ENCODE assay signal across 17 mouse cellular contexts in the genomic region with DNA sequence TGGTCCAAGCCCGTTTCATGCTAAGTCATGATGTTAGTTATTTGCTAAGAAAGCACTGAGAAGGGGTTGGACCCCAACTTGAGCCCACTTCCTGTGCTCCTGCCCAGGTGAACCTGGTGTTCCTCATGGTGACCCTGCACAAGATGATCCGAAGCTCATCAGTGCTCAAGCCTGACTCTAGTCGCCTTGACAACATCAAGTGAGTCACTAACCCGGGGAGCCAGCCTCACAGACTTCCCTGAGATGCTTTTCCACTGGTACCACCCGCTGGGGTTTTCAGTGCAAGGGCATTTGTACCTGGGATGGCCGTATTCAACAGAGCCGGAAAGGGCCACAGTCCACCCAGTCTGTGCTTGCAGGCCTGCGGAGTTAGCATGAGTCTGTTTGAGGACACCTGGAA.
"Had no signal": no experiment of that assay in that cellular context is flagged by ENCODE, and none has a peak within 500 bp of the region (broad histone marks: within the 10 kb centered on the region; RNA-seq: fewer than 3 reads in every experiment).

No protein-coding gene starts in this region.

- H3K27ac ChIP-seq: midbrain, embryonic 10.5 days; midbrain, embryonic 12.5 days; neural tube, embryonic 13.5 days; neural tube, embryonic 15.5 days had no signal

- H3K4me1 ChIP-seq: midbrain, embryonic 10.5 days; midbrain, embryonic 12.5 days; neural tube, embryonic 13.5 days; neural tube, embryonic 15.5 days had no signal

- H3K9me3 ChIP-seq: midbrain, embryonic 10.5 days; midbrain, embryonic 12.5 days; neural tube, embryonic 13.5 days; neural tube, embryonic 15.5 days had no signal

- H3K9ac ChIP-seq: lung, embryonic 14.5 days; midbrain, embryonic 12.5 days; neural tube, embryonic 13.5 days; neural tube, embryonic 15.5 days had no signal

- H3K4me3 ChIP-seq: midbrain, embryonic 10.5 days; midbrain, embryonic 12.5 days; myocyte; neural tube, embryonic 13.5 days; neural tube, embryonic 15.5 days had no signal

- DNase-seq: lung, adult 18-20 months; lung, embryonic 14.5 days; lung, postnatal 10 days; midbrain, embryonic 14.5 days; retina, postnatal 1 day; right cerebral cortex, adult 18-20 months; right cerebral cortex, postnatal 14 days; spleen, adult 18-20 months; thymus, adult 18-20 months; thymus, postnatal 14 days; thymus, postnatal 36 days had no signal

- ATAC-seq: midbrain, embryonic 16.5 days had no signal

- H3K27me3 ChIP-seq: midbrain, embryonic 12.5 days; neural tube, embryonic 13.5 days; neural tube, embryonic 15.5 days had no signal

- H3K4me2 ChIP-seq: lung, embryonic 14.5 days; midbrain, embryonic 12.5 days; neural tube, embryonic 13.5 days; neural tube, embryonic 15.5 days had no signal
